Mouse (Mus musculus): Measurements from ENCODE around the gene Col1a2. TPM values are rescaled to one million over a fixed set of nuclear protein-coding genes. Genes with fewer than 3 reads are reported as not detected.

Col1a2 gene
- total and polyA plus RNA-seq, 2 experiments from 2014 or later: 83.8 to 127 TPM

DNA sequence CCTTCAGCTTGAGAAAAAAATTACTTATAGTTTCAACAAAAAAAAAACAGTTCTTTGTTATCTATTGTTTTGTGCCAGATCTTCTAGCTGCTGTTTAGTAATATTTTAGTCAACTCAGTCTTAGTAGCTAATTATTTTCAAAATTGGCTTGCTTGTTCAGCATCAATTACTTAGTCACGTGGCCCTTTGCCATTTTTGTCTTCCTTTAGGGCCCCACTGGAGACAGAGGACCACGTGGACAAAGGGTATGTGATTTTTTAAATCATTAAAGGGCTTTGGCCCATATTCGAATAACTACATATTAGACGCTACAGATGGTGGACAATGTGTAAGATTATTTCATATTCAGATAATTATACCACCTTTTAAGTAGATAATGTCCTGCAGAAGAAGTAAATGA is 4.8 kb downstream of the Col1a2 start:
- DNase-seq (ENCODE audit: low spot score): no peak

DNA sequence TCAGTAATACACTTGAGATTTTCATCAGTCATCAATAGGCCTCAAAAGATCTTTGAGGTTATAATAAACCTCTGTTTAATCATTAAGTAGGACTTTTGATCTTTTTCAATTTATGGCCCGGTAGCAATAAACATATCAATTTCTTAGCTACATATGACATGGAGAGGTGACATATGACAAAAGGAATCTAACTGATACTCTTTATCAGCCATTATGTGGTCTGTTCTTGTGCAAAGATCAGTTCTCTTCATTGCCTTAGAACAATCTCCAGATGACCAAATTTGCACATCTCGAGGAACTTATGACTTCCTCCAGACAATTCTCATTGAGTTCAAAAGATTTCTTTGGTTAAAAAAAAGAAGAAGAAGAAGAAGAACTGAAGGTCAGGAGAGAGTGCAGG is 10.1 kb downstream of the Col1a2 start:
- H3K27ac ChIP-seq: no peak overlapping the region
- ATAC-seq (no peak), DNase-seq (ENCODE audit: low spot score) (no peak)
- H3K9me3 ChIP-seq (ENCODE audit: low read length): no peaks in the 10 kb centered on the region
- no peak overlapping the region for H3K4me3 ChIP-seq (ENCODE audit: low read length)
- H3K9ac ChIP-seq (replicated peaks; ENCODE audit: low read length): no peak overlapping the region
- no peaks in the 10 kb centered on the region for H3K27me3 ChIP-seq (ENCODE audit: insufficient read depth, low read length)
- 93% methylated on average over 2 of the region's 2 CpGs for WGBS
- no peaks in the 10 kb centered on the region for H3K36me3 ChIP-seq (ENCODE audit: insufficient read depth, low read length)
- H3K4me1 ChIP-seq (ENCODE audit: insufficient read depth, low read length): no peaks in the 10 kb centered on the region
- H3K4me2 ChIP-seq (ENCODE audit: low read depth, low read length): no peak overlapping the region
- TF ChIP-seq CTCF (IDR thresholded peaks at IDR 0.05; ENCODE audit: low read depth): no peak

More for the DNA sequence above, 4.8 kb downstream of the Col1a2 start:
- H3K27ac ChIP-seq: no peak overlapping the region
- TF ChIP-seq CTCF (IDR thresholded peaks at IDR 0.05; ENCODE audit: low read depth): no peak
- no peaks in the 10 kb centered on the region for H3K36me3 ChIP-seq (ENCODE audit: insufficient read depth, low read length)
- no peak overlapping the region for H3K4me2 ChIP-seq (ENCODE audit: low read depth, low read length)
- no peak for ATAC-seq
- H3K9ac ChIP-seq (replicated peaks; ENCODE audit: low read length): no peak overlapping the region
- peaks cover 4% of the 10 kb centered on the region for H3K4me1 ChIP-seq (ENCODE audit: insufficient read depth, low read length)
- H3K9me3 ChIP-seq (ENCODE audit: low read length): no peaks in the 10 kb centered on the region
- WGBS: 73% methylated on average over 4 of the region's 4 CpGs
- H3K4me3 ChIP-seq (ENCODE audit: low read length): no peak overlapping the region
- H3K27me3 ChIP-seq (ENCODE audit: insufficient read depth, low read length): peaks cover 4% of the 10 kb centered on the region; the same call in 1 of the 2 replicates

GRCm38 (mm10) chr6:4521031-4521430 is 16.4 kb downstream of the Col1a2 start:
- Histone ChIP-seq H3K27ac (no peak overlapping the region), H3K9ac (replicated peaks; ENCODE audit: low read length) (no peak overlapping the region), H3K36me3 (ENCODE audit: insufficient read depth, low read length) (no peaks in the 10 kb centered on the region), H3K4me2 (ENCODE audit: low read depth, low read length) (no peak overlapping the region), H3K27me3 (ENCODE audit: insufficient read depth, low read length) (no peaks in the 10 kb centered on the region), H3K4me3 (ENCODE audit: low read length) (no peak overlapping the region), H3K4me1 (ENCODE audit: insufficient read depth, low read length) (no peaks in the 10 kb centered on the region), H3K9me3 (ENCODE audit: low read length) (no peaks in the 10 kb centered on the region)
- no peak for TF ChIP-seq CTCF (IDR thresholded peaks at IDR 0.05; ENCODE audit: low read depth)
- ATAC-seq: no peak
- 85% methylated on average over 3 of the region's 3 CpGs for WGBS
- DNase-seq (ENCODE audit: low spot score): no peak

GRCm38 (mm10) chr6:4528439-4528838 is 23.8 kb downstream of the Col1a2 start:
- no peak overlapping the region for H3K4me3 ChIP-seq (ENCODE audit: low read length)
- 69% methylated on average over 7 of the region's 7 CpGs for WGBS
- ATAC-seq: no peak
- TF ChIP-seq CTCF (IDR thresholded peaks at IDR 0.05; ENCODE audit: low read depth): no peak
- no peaks in the 10 kb centered on the region for H3K27me3 ChIP-seq (ENCODE audit: insufficient read depth, low read length)
- H3K36me3 ChIP-seq (ENCODE audit: insufficient read depth, low read length): no peaks in the 10 kb centered on the region
- H3K27ac ChIP-seq: no peak overlapping the region
- H3K4me2 ChIP-seq (ENCODE audit: low read depth, low read length): no peak overlapping the region
- no peaks in the 10 kb centered on the region for H3K9me3 ChIP-seq (ENCODE audit: low read length)
- no peak overlapping the region for H3K9ac ChIP-seq (replicated peaks; ENCODE audit: low read length)
- DNase-seq (ENCODE audit: low spot score): no peak
- H3K4me1 ChIP-seq (ENCODE audit: insufficient read depth, low read length): no peaks in the 10 kb centered on the region

GRCm38 (mm10) chr6:4530986-4531385 is 26.4 kb downstream of the Col1a2 start:
- 85% methylated on average over 4 of the region's 4 CpGs for WGBS
- Histone ChIP-seq H3K9me3 (ENCODE audit: low read length) (no peaks in the 10 kb centered on the region), H3K4me3 (ENCODE audit: low read length) (no peak overlapping the region), H3K27me3 (ENCODE audit: insufficient read depth, low read length) (no peaks in the 10 kb centered on the region), H3K4me1 (ENCODE audit: insufficient read depth, low read length) (no peaks in the 10 kb centered on the region), H3K4me2 (ENCODE audit: low read depth, low read length) (no peak overlapping the region), H3K27ac (no peak overlapping the region), H3K9ac (replicated peaks; ENCODE audit: low read length) (no peak overlapping the region), H3K36me3 (ENCODE audit: insufficient read depth, low read length) (no peaks in the 10 kb centered on the region)
- TF ChIP-seq CTCF (IDR thresholded peaks at IDR 0.05; ENCODE audit: low read depth): no peak
- ATAC-seq (no peak), DNase-seq (ENCODE audit: low spot score) (no peak)

DNA sequence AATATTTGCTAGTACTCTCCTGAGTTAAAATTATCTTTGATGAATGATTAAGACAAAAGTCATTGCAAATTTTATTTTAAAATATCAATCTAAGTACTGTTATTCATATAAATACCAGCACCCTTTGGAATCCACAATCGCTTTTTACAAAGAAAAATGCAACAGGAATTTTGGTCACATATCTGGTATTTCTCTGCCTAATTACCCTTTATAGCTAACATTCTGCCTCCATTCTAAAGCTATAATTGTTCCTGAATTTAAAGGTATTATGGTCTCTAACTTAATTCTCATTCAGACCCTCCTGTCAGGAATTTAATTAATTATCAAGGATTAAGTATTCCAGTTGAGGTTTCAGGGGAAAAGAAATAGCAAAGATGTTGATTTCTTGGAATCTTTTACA is 28.3 kb downstream of the Col1a2 start:
- Histone ChIP-seq H3K4me2 (ENCODE audit: low read depth, low read length) (no peak overlapping the region), H3K9ac (replicated peaks; ENCODE audit: low read length) (no peak overlapping the region), H3K27ac (no peak overlapping the region), H3K4me1 (ENCODE audit: insufficient read depth, low read length) (no peaks in the 10 kb centered on the region), H3K36me3 (ENCODE audit: insufficient read depth, low read length) (no peaks in the 10 kb centered on the region), H3K4me3 (ENCODE audit: low read length) (no peak overlapping the region), H3K27me3 (ENCODE audit: insufficient read depth, low read length) (no peaks in the 10 kb centered on the region), H3K9me3 (ENCODE audit: low read length) (no peaks in the 10 kb centered on the region)
- TF ChIP-seq CTCF (IDR thresholded peaks at IDR 0.05; ENCODE audit: low read depth): no peak
- ATAC-seq: no peak
- WGBS: 85% methylated on average over 1 of the region's 1 CpGs
- DNase-seq (ENCODE audit: low spot score): no peak

DNA sequence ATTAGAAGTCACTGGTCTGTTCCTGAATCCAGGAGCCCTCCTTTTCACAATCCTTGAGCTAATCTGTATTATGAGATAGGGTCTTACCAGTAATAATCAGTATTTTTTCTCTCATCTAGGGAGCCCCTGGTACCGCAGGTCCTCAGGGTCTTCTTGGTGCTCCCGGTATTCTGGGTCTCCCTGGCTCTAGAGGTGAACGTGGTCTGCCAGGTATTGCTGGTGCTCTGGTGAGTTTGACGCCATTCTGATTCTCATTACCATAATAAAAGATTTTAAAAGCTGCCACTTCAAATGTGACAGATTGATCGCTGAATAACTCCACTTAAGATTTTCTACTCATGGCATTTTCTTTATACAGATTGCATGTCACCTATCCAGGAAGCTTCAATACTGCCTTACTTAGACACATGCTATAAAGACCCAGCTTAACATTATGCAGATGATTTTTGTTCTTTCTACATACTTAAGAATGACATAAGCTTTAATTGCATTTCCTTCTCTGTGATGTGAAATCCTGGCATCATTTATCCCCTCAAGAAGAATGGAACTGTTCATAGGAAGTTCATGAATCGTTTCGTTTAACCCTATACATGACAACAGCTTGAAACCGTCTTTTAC is 30.0 kb downstream of the Col1a2 start:
- Histone ChIP-seq H3K27me3 (ENCODE audit: insufficient read depth, low read length) (no peaks in the 10 kb centered on the region), H3K9me3 (ENCODE audit: low read length) (no peaks in the 10 kb centered on the region), H3K4me2 (ENCODE audit: low read depth, low read length) (no peak overlapping the region), H3K27ac (no peak overlapping the region), H3K4me1 (ENCODE audit: insufficient read depth, low read length) (no peaks in the 10 kb centered on the region), H3K9ac (replicated peaks; ENCODE audit: low read length) (no peak overlapping the region), H3K4me3 (ENCODE audit: low read length) (no peak overlapping the region), H3K36me3 (ENCODE audit: insufficient read depth, low read length) (no peaks in the 10 kb centered on the region)
- TF ChIP-seq CTCF (IDR thresholded peaks at IDR 0.05; ENCODE audit: low read depth): no peak
- ATAC-seq: no peak
- 72% methylated on average over 8 of the region's 8 CpGs for WGBS
- DNase-seq (ENCODE audit: low spot score): no peak

Data from hindbrain, postnatal 0 days (tissue).